Mouse (Mus musculus): ENCODE data around the gene Mgat4b.
"Not testable (repeated sequence)": the region's sequence is repeated elsewhere in the genome, so short reads cannot be mapped to it uniquely, and the experiment has no call there.

Mgat4b gene

DNA sequence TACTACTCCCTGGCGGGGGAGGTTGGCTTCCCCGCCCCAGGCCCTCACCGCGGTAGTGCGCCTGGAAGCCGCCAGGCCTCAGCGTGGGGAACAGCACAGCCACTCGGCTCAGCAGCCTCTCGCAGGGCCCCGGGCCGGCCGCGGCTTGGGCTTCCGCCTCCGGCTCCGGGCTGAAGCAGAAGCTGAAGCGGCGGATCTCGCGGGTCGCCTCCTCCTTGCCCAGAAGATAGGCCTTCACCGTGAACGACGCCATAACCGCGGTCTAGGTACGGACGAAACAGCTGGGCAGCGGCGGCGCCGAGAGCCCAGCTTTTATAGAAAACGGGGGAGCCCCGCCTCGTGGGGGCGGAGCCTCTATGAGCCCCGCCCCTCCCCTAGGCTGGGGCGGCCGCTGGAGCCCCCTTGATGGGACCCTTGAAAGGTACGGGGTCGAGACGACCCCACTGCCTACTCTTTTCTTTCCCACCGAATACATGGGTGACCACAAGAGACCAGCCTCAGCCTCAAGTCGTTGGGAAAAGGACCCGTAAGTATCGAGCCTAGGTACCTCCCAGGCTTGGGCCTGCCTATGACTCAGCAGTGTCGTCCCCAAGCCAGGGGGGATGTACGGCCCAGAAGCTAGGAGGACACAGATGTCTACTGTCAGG lies at the start of gene Mgat4b, which contains the start of gene Sqstm1:
Gene Mgat4b, plus strand, starts transcription at position 386 of the 647 bp plus-strand sequence.
Gene Sqstm1, minus strand, starts transcription at position 323 of the 647 bp plus-strand sequence.
- DNase-seq: peak; percentile 89 to 91

DNA sequence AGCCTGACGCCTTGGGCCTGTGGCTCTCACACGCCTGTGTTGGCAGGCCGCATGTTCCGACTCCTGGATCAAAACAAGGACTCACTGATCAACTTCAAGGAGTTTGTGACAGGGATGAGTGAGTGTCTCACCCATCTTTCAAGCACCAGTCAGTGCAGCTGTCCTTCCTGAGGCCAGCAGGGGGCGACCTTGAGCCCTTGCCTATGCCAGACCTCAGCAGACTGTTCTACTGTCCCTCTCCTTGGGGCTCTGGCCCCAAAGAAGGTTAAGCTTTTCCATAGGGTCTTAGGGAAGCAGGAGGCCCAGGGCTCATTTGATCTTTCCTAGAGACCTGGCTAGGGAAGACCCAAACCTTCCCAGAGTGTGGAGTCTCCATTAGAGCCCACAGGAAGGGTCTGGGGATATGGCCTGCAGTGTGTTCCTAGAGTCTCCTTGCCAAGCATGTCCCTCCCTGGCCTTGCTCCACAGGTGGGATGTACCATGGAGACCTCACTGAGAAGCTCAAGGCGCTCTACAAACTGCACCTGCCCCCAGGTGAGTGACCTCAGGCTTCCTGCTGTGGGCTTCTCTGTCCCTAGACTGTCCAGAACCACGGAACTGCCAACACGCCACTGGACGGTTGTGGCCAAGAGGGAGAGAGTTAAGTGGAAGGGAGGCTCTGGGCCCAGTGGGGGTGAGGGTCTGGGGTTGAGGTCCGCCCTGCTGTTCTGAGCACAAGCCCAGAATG lies 48.9 kb upstream of the Mgat4b start:
- DNase-seq: peak; percentile 77 to 78

DNA sequence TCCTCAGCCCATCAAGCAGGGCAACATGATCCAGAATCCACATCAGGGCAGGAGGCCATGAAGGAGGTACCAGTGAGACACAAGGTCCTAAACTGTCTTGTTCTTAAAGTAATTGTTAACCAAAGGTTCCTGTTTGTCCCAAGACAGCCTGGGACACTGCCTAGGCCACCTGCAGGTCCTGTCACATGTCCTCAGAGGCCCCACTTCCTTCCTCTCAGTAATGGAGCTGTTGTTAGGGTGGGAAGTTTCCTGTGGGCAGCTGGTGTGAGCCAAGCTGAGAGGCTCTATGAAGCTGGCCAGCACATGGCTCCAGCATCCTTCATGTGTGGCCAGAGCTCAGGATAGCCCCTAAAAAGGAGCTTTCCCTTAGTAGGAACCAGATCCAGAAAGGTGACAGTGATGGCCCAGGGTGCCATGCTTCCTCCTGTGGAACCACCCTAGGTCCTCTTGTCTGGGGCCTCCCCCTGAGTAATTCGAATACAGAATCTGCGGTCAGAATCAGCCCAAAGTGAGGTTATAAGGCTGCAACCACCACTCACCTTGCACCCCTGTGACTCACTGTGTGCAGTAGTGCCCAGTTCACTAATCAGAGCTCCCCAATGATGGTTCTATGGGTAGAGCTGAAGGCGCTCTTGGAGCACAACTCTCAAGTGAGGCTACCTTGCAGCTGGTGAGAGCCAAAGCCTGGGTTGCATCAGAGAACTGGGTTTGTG lies 48.2 kb upstream of the Mgat4b start:
- peak in 1 of 2 experiments; percentile 3 for DNase-seq

DNA sequence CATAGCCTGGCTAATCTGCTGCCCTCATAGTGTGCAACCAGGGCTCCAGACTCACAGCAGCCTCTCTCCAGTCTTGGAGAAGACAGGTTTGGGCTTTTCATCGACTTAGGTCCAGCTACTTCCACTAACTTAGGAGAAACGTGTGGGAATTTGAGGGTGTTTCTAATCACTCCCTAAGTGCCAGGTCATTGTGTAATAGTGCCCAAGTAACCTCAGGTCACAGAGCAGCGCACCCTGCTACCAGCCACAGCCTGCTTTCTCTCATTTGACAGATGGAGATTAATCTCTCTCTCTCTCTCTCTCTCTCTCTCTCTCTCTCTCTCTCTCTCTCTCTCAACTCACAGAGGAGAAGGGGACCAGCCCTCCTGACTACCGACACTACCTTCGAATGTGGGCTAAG lies 42.3 kb upstream of the Mgat4b start:
- no peak for DNase-seq

DNA sequence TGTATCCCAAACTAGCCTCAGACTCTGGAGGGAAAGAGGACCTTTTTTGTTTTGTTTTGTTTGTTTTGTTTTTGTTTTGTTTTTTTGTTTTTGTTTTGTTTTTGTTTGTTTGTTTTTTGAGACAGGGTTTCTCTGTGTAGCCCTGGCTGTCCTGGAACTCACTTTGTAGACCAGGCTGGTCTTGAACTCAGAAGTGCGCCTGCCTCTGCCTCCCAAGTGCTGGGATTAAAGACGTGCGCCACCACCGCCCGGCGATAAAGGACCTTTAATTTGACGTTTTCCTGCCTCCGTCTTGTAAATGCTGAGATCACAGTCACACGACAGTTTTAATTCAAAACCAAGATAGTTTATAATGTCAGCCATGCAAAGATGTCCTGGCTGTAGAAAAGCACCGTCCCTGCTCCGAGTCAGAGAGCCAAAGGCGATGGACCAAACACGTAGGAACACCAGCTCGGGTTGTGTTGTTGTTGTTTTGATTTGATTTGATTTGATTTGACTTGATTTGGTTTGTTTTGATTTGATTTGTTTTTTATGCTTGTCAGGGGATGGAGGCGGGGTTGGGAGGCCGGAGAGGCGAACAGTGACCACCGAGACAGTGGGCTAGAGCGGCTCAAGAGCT lies 36.5 kb upstream of the Mgat4b start, which contains the start of gene Mrnip:
Gene Mrnip, plus strand, starts transcription at position 334 of the 619 bp plus-strand sequence.
- DNase-seq: not testable (repeated sequence)

DNA sequence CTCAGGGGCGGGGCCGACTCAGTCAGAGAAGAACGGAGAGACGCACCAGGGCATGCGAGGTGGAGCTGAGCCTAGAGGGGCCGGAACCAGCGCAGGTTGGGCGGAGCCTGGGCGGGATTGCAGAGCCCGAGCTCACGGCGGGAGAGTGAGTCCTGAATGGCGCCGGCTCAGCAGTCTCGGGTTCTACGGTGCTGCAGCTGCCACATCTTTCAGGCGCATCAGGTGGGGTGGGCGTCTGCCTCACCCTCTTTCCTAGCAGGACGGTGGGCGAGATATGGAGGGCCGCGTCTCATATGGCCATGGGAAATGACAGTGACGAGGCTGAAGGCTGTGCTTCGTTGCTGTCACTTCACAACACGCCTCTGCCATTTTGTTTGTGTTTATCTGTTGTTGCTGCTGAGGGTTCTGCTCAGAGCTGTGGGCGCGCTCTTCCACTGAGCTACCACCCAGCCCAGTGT lies 35.9 kb upstream of the Mgat4b start:
- DNase-seq: peak; percentile 98 to 99

DNA sequence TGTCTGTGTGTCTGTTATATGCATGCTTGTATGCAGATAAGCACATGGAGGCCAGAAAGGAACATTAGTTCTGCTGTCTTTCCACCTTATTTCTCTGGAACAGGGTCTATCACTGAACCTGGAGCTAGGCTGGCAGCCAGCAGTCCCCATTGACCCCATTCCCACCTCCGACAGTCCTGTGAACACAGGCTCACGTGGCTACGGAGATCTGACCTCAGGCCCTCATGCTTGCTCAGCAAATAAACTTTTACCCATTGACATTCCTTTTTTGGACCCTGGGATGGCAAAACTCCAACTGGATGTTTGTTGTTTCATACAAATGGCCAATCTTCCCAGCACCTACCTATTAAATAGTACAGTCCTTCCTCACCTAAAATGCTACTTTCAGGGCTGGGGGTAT lies 34.3 kb upstream of the Mgat4b start:
- DNase-seq: no peak

DNA sequence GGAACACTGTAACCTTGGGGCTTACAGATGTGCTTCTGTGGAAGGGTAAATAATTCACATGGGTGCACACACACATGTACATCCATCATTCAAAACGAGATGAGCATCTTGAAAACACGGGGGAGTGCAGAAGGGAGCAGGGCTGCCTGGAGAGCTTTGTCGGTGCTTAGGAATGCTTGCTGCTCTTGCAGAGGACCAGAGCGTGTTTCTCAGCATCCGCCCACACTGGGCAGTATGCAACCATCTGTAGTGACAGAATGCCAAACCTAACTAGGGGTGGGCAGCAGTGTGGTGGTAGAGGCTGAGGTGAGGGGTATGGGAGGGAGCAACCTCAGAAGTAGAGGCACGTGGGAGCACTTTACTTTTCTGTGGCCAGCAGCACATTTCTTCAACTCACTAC lies 33.6 kb upstream of the Mgat4b start:
- no peak for DNase-seq

DNA sequence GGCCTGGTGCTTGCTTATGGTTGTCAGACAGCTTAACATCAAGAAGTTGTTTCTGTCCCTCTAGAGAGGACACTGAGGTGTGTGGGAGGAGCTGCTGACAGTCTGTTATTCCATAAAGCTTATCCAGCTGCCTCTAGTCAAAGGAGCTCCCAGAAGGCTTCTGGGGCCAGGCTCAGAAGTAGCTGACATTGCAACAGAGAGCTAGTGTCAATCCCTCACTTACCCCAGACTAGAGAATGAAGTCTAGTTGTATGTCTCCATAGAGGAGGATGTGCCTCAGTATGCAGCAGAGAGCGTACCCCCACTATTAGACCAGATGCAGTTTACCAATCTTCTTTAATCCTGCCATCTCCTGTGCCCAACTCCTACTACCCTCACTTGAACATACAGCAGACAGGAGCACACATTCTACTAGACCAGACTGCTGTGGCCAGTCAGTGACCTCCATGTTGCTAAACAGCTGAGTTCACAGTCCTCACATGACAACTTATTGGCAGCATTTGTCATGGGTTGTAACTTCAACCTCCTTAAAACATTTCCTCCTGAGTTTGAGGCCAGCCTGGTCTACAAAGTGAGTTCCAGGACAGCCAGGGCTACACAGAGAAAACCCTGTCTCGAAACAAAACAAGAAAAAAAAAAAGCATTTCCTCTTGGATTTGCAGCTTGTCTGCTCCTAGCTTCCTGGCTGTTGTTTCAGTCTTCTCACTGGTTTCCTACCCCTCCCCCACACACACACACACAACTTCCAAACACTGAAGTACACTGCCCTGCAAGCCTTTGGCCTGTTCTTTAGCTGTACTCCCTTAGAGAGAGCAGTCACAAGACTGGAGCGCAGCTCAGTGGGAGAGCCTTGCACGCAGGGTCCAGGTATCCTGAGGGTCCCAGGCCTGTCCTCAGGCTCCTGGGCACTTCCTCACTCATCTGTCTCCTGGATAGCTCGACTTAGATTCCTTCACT lies 31.9 kb upstream of the Mgat4b start:
- DNase-seq: no peak

DNA sequence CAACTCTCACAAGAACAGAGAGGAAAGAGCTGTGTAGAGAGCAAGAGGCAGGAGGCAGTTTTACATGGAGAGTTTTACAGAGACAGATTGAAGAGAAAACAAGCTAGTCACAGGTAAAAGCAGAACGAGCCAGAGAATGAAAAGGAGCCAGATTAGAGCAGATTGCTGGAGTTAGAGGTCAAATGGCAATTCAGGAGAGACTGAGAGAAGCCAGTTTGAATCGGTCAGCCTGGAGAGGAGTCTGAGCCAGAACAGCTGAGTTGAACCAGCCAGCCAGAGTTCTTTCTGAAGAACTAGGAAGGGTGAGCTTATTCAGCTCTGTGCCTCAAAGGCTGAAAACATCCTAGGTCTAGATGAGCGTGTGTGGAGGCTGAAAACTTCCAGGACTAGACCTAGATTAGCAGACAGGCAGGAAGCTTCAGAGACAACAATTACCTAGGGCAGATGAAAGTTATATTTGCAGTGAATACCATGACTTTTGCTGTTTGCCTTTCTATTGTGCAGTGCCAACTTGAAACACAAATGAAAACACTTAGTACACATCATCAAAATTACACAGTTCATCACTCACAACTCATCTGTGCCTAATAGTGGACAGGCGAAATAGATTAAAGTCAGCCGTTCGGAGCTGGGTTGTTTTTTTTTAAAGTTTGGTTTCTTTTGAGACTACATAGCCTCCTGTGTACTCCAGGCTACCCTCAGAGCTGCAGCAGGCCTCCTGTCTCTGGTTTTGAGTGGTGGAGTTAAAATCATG lies 30.0 kb upstream of the Mgat4b start:
- DNase-seq: no peak

DNA sequence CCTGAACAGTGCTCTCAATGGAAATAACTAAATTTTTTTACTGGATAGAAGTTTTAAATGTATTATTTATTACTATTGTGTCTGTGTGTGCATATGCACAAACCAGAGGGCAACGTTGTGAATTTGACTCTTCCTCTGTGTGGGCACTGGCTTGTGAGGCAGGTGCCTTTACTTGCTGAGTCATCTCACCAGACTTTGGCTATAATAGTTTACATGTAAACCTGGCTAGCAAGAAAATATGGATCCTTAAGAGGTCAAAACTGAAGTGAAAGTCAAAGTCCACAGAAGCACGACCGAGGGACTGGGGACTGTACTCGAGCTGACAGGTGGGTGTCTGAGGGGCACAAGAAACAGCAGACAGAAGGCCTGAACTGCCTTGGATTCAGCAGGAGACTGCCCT lies 28.0 kb upstream of the Mgat4b start:
- no peak for DNase-seq

DNA sequence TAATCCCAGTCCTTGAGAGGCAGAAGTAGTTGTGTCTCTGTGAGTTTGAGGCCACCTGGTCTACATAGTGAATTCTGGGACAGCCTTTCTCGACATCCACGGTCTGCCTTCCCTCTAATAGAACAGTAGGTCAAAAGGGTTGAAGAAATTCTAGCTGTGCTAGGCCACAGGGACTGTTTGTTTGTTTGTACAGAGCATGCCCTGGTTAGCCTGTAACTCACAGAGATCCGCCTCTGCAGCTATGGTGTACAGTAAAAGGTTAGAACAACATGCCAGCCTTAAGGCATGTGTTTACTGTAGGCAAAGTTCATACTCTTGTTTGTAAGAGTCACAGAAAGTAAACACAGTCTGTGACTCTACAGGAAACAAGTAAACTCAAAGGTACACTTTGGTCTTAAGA lies 25.9 kb upstream of the Mgat4b start:
- DNase-seq: no peak

DNA sequence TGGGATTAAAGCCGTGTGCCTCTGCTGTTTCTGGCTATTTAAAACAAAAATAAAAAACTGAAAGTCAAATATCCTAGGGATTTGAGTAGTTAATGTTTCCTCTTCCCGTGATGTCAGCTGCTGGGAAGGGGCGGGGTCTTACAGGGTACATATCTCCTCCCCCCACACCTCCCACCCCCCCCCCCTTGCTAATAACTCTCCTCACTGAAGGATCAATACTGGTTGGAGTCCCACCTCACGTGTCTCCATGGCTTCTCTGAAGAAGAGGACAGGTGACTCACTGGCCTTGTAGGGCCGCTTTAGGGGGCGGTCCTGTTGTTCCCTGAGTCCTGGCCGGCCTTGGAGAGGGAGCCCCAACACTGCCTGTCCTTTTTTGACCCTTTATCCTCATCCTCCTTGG lies 22.0 kb upstream of the Mgat4b start:
- no peak for DNase-seq

DNA sequence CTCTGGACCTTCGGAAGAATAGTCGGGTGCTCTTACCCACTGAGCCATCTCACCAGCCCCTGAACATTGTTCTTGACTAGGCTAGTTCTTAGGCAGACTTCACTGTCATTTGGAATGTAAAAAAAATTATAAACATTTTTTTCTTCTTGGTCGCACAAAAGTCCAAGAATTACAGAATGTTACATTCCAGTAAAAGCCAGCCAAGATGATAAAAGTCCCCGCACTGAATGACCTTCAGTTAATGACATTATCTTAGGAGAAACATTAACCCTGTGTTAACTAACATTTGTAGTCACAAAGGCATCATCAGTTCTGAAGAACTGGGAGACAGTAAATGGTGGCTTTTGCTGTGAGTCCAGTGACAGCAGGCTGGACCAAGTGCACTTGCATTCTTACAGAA lies 20.3 kb upstream of the Mgat4b start:
- no peak for DNase-seq

DNA sequence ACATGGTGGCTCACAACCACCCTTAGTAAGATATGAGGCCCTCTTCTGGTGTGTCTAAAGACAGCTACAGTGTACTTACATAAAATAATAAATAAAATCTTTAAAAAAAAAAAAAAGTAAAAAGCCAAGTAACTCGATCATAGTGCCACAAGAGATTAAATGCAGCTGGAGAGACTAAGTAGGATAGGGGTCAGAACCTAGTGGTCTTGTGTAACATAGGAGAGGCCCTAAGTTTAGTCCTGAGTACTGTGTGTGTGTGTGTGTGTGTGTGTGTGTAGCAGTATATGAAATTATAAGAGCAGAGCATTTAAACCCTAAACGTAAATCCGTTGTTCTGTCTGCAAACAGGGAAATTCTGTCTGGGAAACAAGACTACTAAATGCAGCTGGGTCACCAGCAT lies 18.4 kb upstream of the Mgat4b start:
- no peak for DNase-seq

DNA sequence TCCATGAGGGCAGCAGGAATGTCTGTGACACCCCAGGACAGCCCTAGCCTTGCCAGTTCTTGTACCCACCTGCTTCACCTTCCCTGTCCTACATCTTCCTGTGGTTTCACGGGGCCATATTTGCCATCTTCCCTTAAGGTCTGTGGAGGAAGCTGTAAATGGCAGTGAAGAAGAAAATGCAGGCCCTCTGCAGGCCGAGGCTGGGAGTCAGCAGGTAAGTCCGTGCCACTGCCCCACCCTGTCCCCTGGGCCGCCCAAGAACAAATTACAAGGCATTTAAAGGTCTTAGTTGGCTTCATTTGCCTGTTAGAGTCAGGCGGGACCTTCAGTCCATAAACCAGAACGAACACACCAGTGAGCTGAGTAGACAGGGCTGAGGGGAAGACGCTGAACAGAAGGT lies 16.6 kb upstream of the Mgat4b start:
- no peak for DNase-seq

DNA sequence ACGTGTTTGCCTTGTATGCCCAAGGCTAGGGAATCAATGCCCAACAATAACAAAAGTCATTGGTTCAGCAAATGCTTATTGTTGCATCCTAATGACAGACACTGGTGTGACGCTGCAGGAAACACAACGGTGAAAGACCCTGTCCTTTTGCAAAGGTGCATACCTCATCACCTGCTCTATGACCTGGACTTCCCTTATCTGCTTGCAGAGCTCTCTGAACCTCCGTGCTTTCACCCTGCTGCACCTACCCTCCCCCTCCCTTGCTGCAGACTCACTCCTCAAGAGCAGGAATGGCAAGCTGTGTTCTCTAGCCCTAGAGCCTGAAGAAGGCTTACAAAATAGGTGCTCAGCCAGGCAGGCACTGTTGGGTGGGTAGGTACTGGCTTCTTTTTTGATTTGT lies 15.9 kb upstream of the Mgat4b start:
- no peak for DNase-seq

DNA sequence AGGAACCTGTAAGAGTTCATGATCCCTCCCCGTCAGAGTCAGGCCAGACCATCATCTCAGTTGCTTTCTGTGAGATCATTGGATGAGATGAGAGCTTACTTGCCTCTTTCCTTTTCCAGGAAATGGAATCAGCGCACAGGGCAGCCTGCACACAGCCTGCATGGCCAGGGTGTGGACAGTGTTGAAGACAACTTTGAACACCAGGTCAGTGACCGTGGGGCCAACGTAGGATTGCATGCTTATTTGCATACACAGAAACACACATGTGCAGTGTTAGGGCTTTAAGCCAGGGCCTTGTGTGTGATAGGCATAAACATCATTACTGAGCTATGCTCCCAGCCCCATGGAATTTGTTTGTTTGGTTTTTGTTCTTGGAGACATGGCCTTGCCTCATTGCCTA lies 13.2 kb upstream of the Mgat4b start:
- peak in 1 of 2 experiments; percentile 16 for DNase-seq

DNA sequence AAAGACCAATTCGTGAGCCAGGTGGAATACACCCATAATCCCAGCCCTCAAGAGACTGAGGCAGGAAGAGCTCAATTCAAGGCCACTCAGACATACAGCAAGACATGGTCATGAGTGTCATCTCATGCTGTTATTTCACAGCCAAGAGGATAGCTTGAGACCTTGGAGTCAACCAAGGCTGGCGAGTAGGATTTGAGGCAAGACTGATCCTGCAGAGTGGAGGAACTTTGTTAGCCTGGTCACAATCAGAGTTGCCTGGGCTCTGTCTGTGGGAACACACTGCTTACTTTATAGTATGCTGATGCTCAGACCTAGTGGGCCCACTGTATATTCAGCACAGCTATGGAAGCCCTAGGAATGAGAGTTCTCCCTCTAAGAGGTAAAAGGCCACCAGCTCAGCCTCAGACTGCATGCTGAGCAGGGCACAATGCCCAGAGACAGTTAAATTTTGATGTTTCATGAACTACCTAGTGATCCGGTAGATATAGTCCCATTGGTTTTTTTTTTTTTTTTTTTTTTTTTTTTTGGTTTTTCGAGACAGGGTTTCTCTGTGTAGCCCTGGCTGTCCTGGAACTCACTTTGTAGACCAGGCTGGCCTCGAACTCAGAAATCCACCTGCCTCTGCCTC lies 12.4 kb upstream of the Mgat4b start:
- DNase-seq: peak in 1 of 2 experiments; percentile 13

DNA sequence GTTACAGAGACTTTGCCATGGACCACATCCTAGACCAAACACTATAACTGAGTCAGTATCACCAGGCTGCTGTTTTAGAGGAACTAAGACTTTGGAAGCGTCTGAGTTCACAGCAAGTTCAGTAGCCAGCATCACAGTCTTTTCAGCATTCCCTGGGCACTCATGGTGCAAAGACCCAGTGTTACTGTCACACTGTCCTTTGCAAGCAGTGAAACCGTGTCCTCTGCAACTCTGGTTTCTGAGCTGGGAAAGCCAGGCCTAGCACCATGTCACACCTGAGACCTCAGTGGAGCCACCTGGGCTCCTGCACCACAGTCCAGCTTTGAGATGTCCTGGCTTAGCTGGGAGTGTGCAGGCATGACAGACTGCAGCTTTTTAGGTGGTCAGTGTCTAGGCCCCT lies 11.8 kb upstream of the Mgat4b start:
- DNase-seq: peak in 1 of 2 experiments; percentile 20

DNA sequence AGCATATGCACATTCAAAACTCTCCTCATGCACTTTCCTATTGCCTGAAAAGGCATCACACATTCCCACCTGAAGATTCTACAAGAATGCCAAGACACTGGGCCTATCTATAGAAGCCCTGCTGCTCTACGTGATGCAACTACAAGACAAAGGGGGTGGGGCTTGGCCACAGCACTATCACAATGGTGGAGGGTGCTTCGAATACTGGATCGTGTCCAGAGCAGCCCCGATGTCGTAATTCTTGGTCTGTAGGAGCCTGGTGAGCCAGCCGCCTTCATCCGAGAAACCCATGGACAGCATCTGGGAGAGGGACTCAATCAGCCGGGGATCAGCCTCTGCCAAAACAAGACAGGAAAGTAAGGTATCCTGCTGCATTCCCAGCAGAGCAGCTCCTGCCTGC lies 10.1 kb upstream of the Mgat4b start:
- DNase-seq: peak in 1 of 2 experiments; percentile 10

Measured in B cell, adult 2 months (primary cell).